Comparison of ENCODE assay signal across 8 mouse cellular contexts in genomic region chr3:95660788-95661478, GRCm38 (mm10). TPM values are rescaled to one million over a fixed set of nuclear protein-coding genes. Genes with fewer than 3 reads are reported as not detected.
DNase-seq lines count a peak whose midpoint lies in the region; ATAC-seq and TF ChIP-seq lines count a peak whose summit lies in the region.

No protein-coding gene starts in this region.

- no peak for TF ChIP-seq CTCF in layer of hippocampus, adult 2 months (conservative IDR thresholded peaks at IDR 0.05)

- DNase-seq in layer of hippocampus, adult 2 months (ENCODE audit: low spot score in 2 of 2), result no peak
- DNase-seq in layer of hippocampus, adult 18-20 months (ENCODE audit: low spot score in 2 of 2), result no peak
- no peak for DNase-seq in right cerebral cortex, postnatal 14 days
- no peak for DNase-seq in cerebellum, adult 9-11 months
- DNase-seq in frontal cortex, postnatal 36 days (ENCODE audit: low spot score in 2 of 2), result no peak

- peak overlapping the region; percentile 77 for H3K4me3 ChIP-seq in layer of hippocampus, adult 2 months
- H3K4me3 ChIP-seq in embryonic facial prominence, embryonic 15.5 days (replicated peaks), result peak overlapping the region; percentile 93
- peak overlapping the region; percentile 89 for H3K4me3 ChIP-seq in intestine, embryonic 16.5 days (ENCODE audit: low read length)
- peak overlapping the region; percentile 99 for H3K4me3 ChIP-seq in neural tube, embryonic 12.5 days

- H3K9me3 ChIP-seq in embryonic facial prominence, embryonic 15.5 days (replicated peaks), result no peaks in the 10 kb centered on the region
- H3K9me3 ChIP-seq in intestine, embryonic 16.5 days (ENCODE audit: control insufficient read depth, low read length), result no peaks in the 10 kb centered on the region
- no peaks in the 10 kb centered on the region for H3K9me3 ChIP-seq in neural tube, embryonic 12.5 days

- peak overlapping the region; percentile 99; the same call in 1 of the 2 replicates for H3K9ac ChIP-seq in embryonic facial prominence, embryonic 15.5 days
- H3K9ac ChIP-seq in intestine, embryonic 16.5 days (ENCODE audit: low read depth, low read length), result peak overlapping the region; percentile 100
- peak overlapping the region; percentile 99 for H3K9ac ChIP-seq in neural tube, embryonic 12.5 days

- peaks cover 49% of the 10 kb centered on the region for H3K4me1 ChIP-seq in embryonic facial prominence, embryonic 15.5 days
- H3K4me1 ChIP-seq in intestine, embryonic 16.5 days (ENCODE audit: control insufficient read depth, insufficient read depth, low read length), result peaks cover 40% of the 10 kb centered on the region
- H3K4me1 ChIP-seq in neural tube, embryonic 12.5 days, result peaks cover 33% of the 10 kb centered on the region

- WGBS in embryonic facial prominence, embryonic 15.5 days, result 32% methylated on average over 2 of the region's 2 CpGs
- WGBS in intestine, embryonic 16.5 days, result 17% methylated on average over 2 of the region's 2 CpGs
- 59% methylated on average over 2 of the region's 2 CpGs for whole genome bisulfite sequencing in neural tube, embryonic 12.5 days

- ATAC-seq in embryonic facial prominence, embryonic 15.5 days (ENCODE audit: insufficient number of reproducible peaks, low FRiP score, low TSS enrichment, low read depth), result no peak
- ATAC-seq in intestine, embryonic 16.5 days, result no peak
- no peak for ATAC-seq in neural tube, embryonic 12.5 days (ENCODE audit: low FRiP score, low read depth)

- no peaks in the 10 kb centered on the region for H3K27me3 ChIP-seq in embryonic facial prominence, embryonic 15.5 days
- no peaks in the 10 kb centered on the region for H3K27me3 ChIP-seq in intestine, embryonic 16.5 days (replicated peaks; ENCODE audit: control insufficient read depth, insufficient read depth, low read length)
- H3K27me3 ChIP-seq in neural tube, embryonic 12.5 days (replicated peaks), result no peaks in the 10 kb centered on the region

- peak overlapping the region; percentile 69 for H3K4me2 ChIP-seq in embryonic facial prominence, embryonic 15.5 days (replicated peaks)
- H3K4me2 ChIP-seq in intestine, embryonic 16.5 days (ENCODE audit: low read depth, low read length), result peak overlapping the region; percentile 65
- peak overlapping the region; percentile 95 for H3K4me2 ChIP-seq in neural tube, embryonic 12.5 days (replicated peaks)

- peak overlapping the region; percentile 99 for H3K27ac ChIP-seq in layer of hippocampus, adult 2 months
- no peak overlapping the region for H3K27ac ChIP-seq in embryonic facial prominence, embryonic 15.5 days (replicated peaks)
- peak overlapping the region; percentile 17 for H3K27ac ChIP-seq in intestine, embryonic 16.5 days (ENCODE audit: low read length)
- no peak overlapping the region for H3K27ac ChIP-seq in neural tube, embryonic 12.5 days

- peaks cover 41% of the 10 kb centered on the region for H3K36me3 ChIP-seq in embryonic facial prominence, embryonic 15.5 days
- peaks cover 2% of the 10 kb centered on the region for H3K36me3 ChIP-seq in intestine, embryonic 16.5 days (ENCODE audit: control insufficient read depth, insufficient read depth, low read length)
- H3K36me3 ChIP-seq in neural tube, embryonic 12.5 days, result peaks cover 37% of the 10 kb centered on the region

RNA-seq across cellular contexts. Expression of gene Mcl1, which starts 2.3 kb away (rescaled TPM):
- 10 to 100 TPM; 49.6 to 55.2 TPM for total RNA-seq in layer of hippocampus, adult 2 months (2021)
- 10 to 100 TPM; 56.9 to 62.7 TPM for total RNA-seq in layer of hippocampus, adult 18-20 months (2021)
- polyA plus RNA-seq in embryonic facial prominence, embryonic 15.5 days (2015; fragmentation: Nextera tagmentation; extraction: Ambion mirVana), result 51.8 and 55.4 TPM in 2 replicates
- 14.7 and 17.0 TPM in 2 replicates for polyA plus RNA-seq in intestine, embryonic 16.5 days (2015; fragmentation: Nextera tagmentation; extraction: Ambion mirVana)
- 87.0 and 91.1 TPM in 2 replicates for polyA plus RNA-seq in neural tube, embryonic 12.5 days (2016; fragmentation: Nextera tagmentation; extraction: Ambion mirVana)

RNA-seq across cellular contexts. Expression of gene Adamtsl4, which starts 26.8 kb away (rescaled TPM):
- 1 to 10 TPM; 7.0 to 7.9 TPM for total RNA-seq in layer of hippocampus, adult 2 months (2021)
- 1 to 10 TPM; 7.1 to 7.4 TPM for total RNA-seq in layer of hippocampus, adult 18-20 months (2021)
- polyA plus RNA-seq in embryonic facial prominence, embryonic 15.5 days (2015; fragmentation: Nextera tagmentation; extraction: Ambion mirVana), result 3.8 and 4.2 TPM in 2 replicates
- 2.5 and 3.2 TPM in 2 replicates for polyA plus RNA-seq in intestine, embryonic 16.5 days (2015; fragmentation: Nextera tagmentation; extraction: Ambion mirVana)
- polyA plus RNA-seq in neural tube, embryonic 12.5 days (2016; fragmentation: Nextera tagmentation; extraction: Ambion mirVana), result 0.96 and 1.3 TPM in 2 replicates

RNA-seq across cellular contexts. Expression of gene Ensa, which starts 36.1 kb away (rescaled TPM):
- 100 to 1,000 TPM; 302 to 322 TPM for total RNA-seq in layer of hippocampus, adult 2 months (2021)
- total RNA-seq in layer of hippocampus, adult 18-20 months (2021), result 100 to 1,000 TPM; 322 to 323 TPM
- 74.8 and 77.9 TPM in 2 replicates for polyA plus RNA-seq in embryonic facial prominence, embryonic 15.5 days (2015; fragmentation: Nextera tagmentation; extraction: Ambion mirVana)
- 67.3 and 69.9 TPM in 2 replicates for polyA plus RNA-seq in intestine, embryonic 16.5 days (2015; fragmentation: Nextera tagmentation; extraction: Ambion mirVana)
- 95.0 and 95.8 TPM in 2 replicates for polyA plus RNA-seq in neural tube, embryonic 12.5 days (2016; fragmentation: Nextera tagmentation; extraction: Ambion mirVana)

Comparison
In these comparisons a context has a peak if more than half of its experiments do, and no peak if none do; other contexts are left out.
1. H3K27ac ChIP-seq: peak in layer of hippocampus, adult 2 months (single experiment) and intestine, embryonic 16.5 days (single experiment); none in embryonic facial prominence, embryonic 15.5 days (single experiment) and neural tube, embryonic 12.5 days (single experiment).
2. Peak in every context shown above with its lines, with median percentiles within 50 percentile points of each other: H3K4me3 ChIP-seq, H3K4me2 ChIP-seq and H3K9ac ChIP-seq.